Mouse (Mus musculus): Measurements from ENCODE around the gene Rfk. TPM values are rescaled to one million over a fixed set of nuclear protein-coding genes. Genes with fewer than 3 reads are reported as not detected.

Gene Rfk
- total and polyA plus RNA-seq, 2 experiments from 2014 or later, result 51.8 to 83.1 TPM

GRCm38 (mm10) chr19:17396802-17397201 lies 3.0 kb downstream of the Rfk start:
- peaks cover 7% of the 10 kb centered on the region; the same call in 1 of the 2 replicates for H3K4me1 ChIP-seq (ENCODE audit: insufficient read depth)
- 89% methylated on average over 4 of the region's 4 CpGs for WGBS
- H3K27me3 ChIP-seq (ENCODE audit: insufficient read depth, low read length), result no peaks in the 10 kb centered on the region
- no peak overlapping the region for H3K4me2 ChIP-seq (ENCODE audit: low read depth)
- H3K36me3 ChIP-seq (ENCODE audit: insufficient read depth), result peaks cover 28% of the 10 kb centered on the region
- H3K27ac ChIP-seq (ENCODE audit: low read depth, low read length), result no peak overlapping the region
- DNase-seq (no peak), ATAC-seq (no peak)
- no peak overlapping the region for H3K4me3 ChIP-seq (ENCODE audit: low read depth, low read length)
- TF ChIP-seq CTCF (IDR thresholded peaks at IDR 0.05; ENCODE audit: low read depth), result no peak
- H3K9me3 ChIP-seq (ENCODE audit: low read length), result no peaks in the 10 kb centered on the region
- no peak overlapping the region for H3K9ac ChIP-seq

- no peak overlapping the region for H3K4me3 ChIP-seq (ENCODE audit: low read depth, low read length)
- no peak overlapping the region for H3K4me2 ChIP-seq (ENCODE audit: low read depth)
- no peak overlapping the region for H3K9ac ChIP-seq
- peaks cover 28% of the 10 kb centered on the region for H3K36me3 ChIP-seq (ENCODE audit: insufficient read depth)
- no peaks in the 10 kb centered on the region for H3K9me3 ChIP-seq (ENCODE audit: low read length)
- H3K27me3 ChIP-seq (ENCODE audit: insufficient read depth, low read length), result no peaks in the 10 kb centered on the region
- no peak for ATAC-seq
- H3K4me1 ChIP-seq (ENCODE audit: insufficient read depth), result peaks cover 7% of the 10 kb centered on the region; the same call in 1 of the 2 replicates
- no peak overlapping the region for H3K27ac ChIP-seq (ENCODE audit: low read depth, low read length)
- 77% methylated on average over 5 of the region's 5 CpGs for WGBS
- no peak for DNase-seq
- TF ChIP-seq CTCF (IDR thresholded peaks at IDR 0.05; ENCODE audit: low read depth), result no peak
These were observed 4.1 kb downstream of the Rfk start for GRCm38 (mm10) chr19:17397922-17398321.

GRCm38 (mm10) chr19:17399965-17400364 lies 6.1 kb downstream of the Rfk start:
- WGBS, result 85% methylated on average over 4 of the region's 4 CpGs
- Histone ChIP-seq H3K27ac (ENCODE audit: low read depth, low read length) (no peak overlapping the region), H3K36me3 (ENCODE audit: insufficient read depth) (peaks cover 28% of the 10 kb centered on the region), H3K27me3 (ENCODE audit: insufficient read depth, low read length) (no peaks in the 10 kb centered on the region), H3K4me3 (ENCODE audit: low read depth, low read length) (no peak overlapping the region), H3K9me3 (ENCODE audit: low read length) (no peaks in the 10 kb centered on the region), H3K9ac (no peak overlapping the region), H3K4me2 (ENCODE audit: low read depth) (no peak overlapping the region), H3K4me1 (ENCODE audit: insufficient read depth) (peaks cover 4% of the 10 kb centered on the region; the same call in 1 of the 2 replicates)
- no peak for ATAC-seq
- DNase-seq, result no peak
- no peak for TF ChIP-seq CTCF (IDR thresholded peaks at IDR 0.05; ENCODE audit: low read depth)

- Histone ChIP-seq H3K4me2 (ENCODE audit: low read depth) (no peak overlapping the region), H3K9me3 (ENCODE audit: low read length) (no peaks in the 10 kb centered on the region), H3K36me3 (ENCODE audit: insufficient read depth) (peaks cover 28% of the 10 kb centered on the region), H3K9ac (no peak overlapping the region), H3K4me3 (ENCODE audit: low read depth, low read length) (no peak overlapping the region), H3K27ac (ENCODE audit: low read depth, low read length) (no peak overlapping the region), H3K4me1 (ENCODE audit: insufficient read depth) (no peaks in the 10 kb centered on the region), H3K27me3 (ENCODE audit: insufficient read depth, low read length) (no peaks in the 10 kb centered on the region)
- TF ChIP-seq CTCF (IDR thresholded peaks at IDR 0.05; ENCODE audit: low read depth), result no peak
- WGBS, result 92% methylated on average over 4 of the region's 4 CpGs
- ATAC-seq (no peak), DNase-seq (no peak)
These were observed 6.7 kb downstream of the Rfk start for GRCm38 (mm10) chr19:17400571-17400970.

- H3K27ac ChIP-seq (ENCODE audit: low read depth, low read length), result no peak overlapping the region
- WGBS, result 89% methylated on average over 4 of the region's 4 CpGs
- TF ChIP-seq CTCF (IDR thresholded peaks at IDR 0.05; ENCODE audit: low read depth), result no peak
- H3K4me3 ChIP-seq (ENCODE audit: low read depth, low read length), result no peak overlapping the region
- ATAC-seq (no peak), DNase-seq (no peak)
- no peak overlapping the region for H3K4me2 ChIP-seq (ENCODE audit: low read depth)
- H3K27me3 ChIP-seq (ENCODE audit: insufficient read depth, low read length), result no peaks in the 10 kb centered on the region
- H3K9ac ChIP-seq, result no peak overlapping the region
- no peaks in the 10 kb centered on the region for H3K9me3 ChIP-seq (ENCODE audit: low read length)
- no peaks in the 10 kb centered on the region for H3K4me1 ChIP-seq (ENCODE audit: insufficient read depth)
- peaks cover 21% of the 10 kb centered on the region for H3K36me3 ChIP-seq (ENCODE audit: insufficient read depth)
These were observed 9.3 kb downstream of the Rfk start for GRCm38 (mm10) chr19:17403175-17403574.

- Histone ChIP-seq H3K36me3 (ENCODE audit: insufficient read depth) (no peaks in the 10 kb centered on the region), H3K4me2 (ENCODE audit: low read depth) (no peak overlapping the region), H3K9me3 (ENCODE audit: low read length) (no peaks in the 10 kb centered on the region), H3K27ac (ENCODE audit: low read depth, low read length) (no peak overlapping the region), H3K4me1 (ENCODE audit: insufficient read depth) (no peaks in the 10 kb centered on the region), H3K9ac (no peak overlapping the region), H3K4me3 (ENCODE audit: low read depth, low read length) (no peak overlapping the region), H3K27me3 (ENCODE audit: insufficient read depth, low read length) (no peaks in the 10 kb centered on the region)
- no peak for DNase-seq
- 95% methylated on average over 5 of the region's 5 CpGs for WGBS
- no peak for TF ChIP-seq CTCF (IDR thresholded peaks at IDR 0.05; ENCODE audit: low read depth)
- no peak for ATAC-seq
These were observed 13.0 kb downstream of the Rfk start for GRCm38 (mm10) chr19:17406823-17407222.

GRCm38 (mm10) chr19:17408591-17408990 lies 14.7 kb downstream of the Rfk start:
- no peaks in the 10 kb centered on the region for H3K27me3 ChIP-seq (ENCODE audit: insufficient read depth, low read length)

GRCm38 (mm10) chr19:17409351-17409750 lies 15.5 kb downstream of the Rfk start:
- WGBS, result 48% methylated on average over 3 of the region's 3 CpGs
- H3K4me3 ChIP-seq (ENCODE audit: low read depth, low read length), result no peak overlapping the region
- no peaks in the 10 kb centered on the region for H3K36me3 ChIP-seq (ENCODE audit: insufficient read depth)
- ATAC-seq (no peak), DNase-seq (no peak)
- TF ChIP-seq CTCF (IDR thresholded peaks at IDR 0.05; ENCODE audit: low read depth), result no peak
- H3K9ac ChIP-seq, result no peak overlapping the region
- no peaks in the 10 kb centered on the region for H3K27me3 ChIP-seq (ENCODE audit: insufficient read depth, low read length)
- no peak overlapping the region for H3K27ac ChIP-seq (ENCODE audit: low read depth, low read length)
- H3K9me3 ChIP-seq (ENCODE audit: low read length), result no peaks in the 10 kb centered on the region
- H3K4me2 ChIP-seq (ENCODE audit: low read depth), result no peak overlapping the region
- H3K4me1 ChIP-seq (ENCODE audit: insufficient read depth), result no peaks in the 10 kb centered on the region

More at GRCm38 (mm10) chr19:17408591-17408990, 14.7 kb downstream of the Rfk start:
- H3K27ac ChIP-seq (ENCODE audit: low read depth, low read length), result no peak overlapping the region
- H3K9me3 ChIP-seq (ENCODE audit: low read length), result no peaks in the 10 kb centered on the region
- TF ChIP-seq CTCF (IDR thresholded peaks at IDR 0.05; ENCODE audit: low read depth), result no peak
- ATAC-seq, result no peak
- no peak overlapping the region for H3K9ac ChIP-seq
- no peak for DNase-seq
- H3K4me2 ChIP-seq (ENCODE audit: low read depth), result no peak overlapping the region
- H3K4me1 ChIP-seq (ENCODE audit: insufficient read depth), result no peaks in the 10 kb centered on the region
- no peaks in the 10 kb centered on the region for H3K36me3 ChIP-seq (ENCODE audit: insufficient read depth)
- H3K4me3 ChIP-seq (ENCODE audit: low read depth, low read length), result no peak overlapping the region
